Mouse (Mus musculus): ENCODE measurements at regions not wholly inside any gene's neighbourhood (a gene's known extent, or its start where the extent isn't known, plus 50 kb on each side); places are given as distances from the start of the nearest gene placed in this dataset.

- 81% methylated on average over 6 of the region's 6 CpGs for WGBS
- no peak for ATAC-seq
These were observed 1789.0 kb upstream of the Gm7489 start for GRCm38 (mm10) chr15:52095629-52096190.

GRCm38 (mm10) chr15:52108761-52109160, 1775.9 kb upstream of the Gm7489 start:
- Histone ChIP-seq H3K9ac (no peak overlapping the region), H3K4me3 (no peak overlapping the region), H3K4me2 (no peak overlapping the region), H3K9me3 (replicated peaks) (no peaks in the 10 kb centered on the region), H3K27me3 (no peaks in the 10 kb centered on the region), H3K27ac (no peak overlapping the region), H3K36me3 (ENCODE audit: poor library complexity, severe bottlenecking) (no peaks in the 10 kb centered on the region), H3K4me1 (no peaks in the 10 kb centered on the region)
- no peak for ATAC-seq
- WGBS = 97% methylated on average over 2 of the region's 2 CpGs

More at GRCm38 (mm10) chr15:52095629-52096190, 1789.0 kb upstream of the Gm7489 start:
- Histone ChIP-seq H3K27me3 (no peaks in the 10 kb centered on the region), H3K4me2 (no peak overlapping the region), H3K36me3 (ENCODE audit: poor library complexity, severe bottlenecking) (no peaks in the 10 kb centered on the region), H3K4me1 (no peaks in the 10 kb centered on the region), H3K9ac (no peak overlapping the region), H3K27ac (no peak overlapping the region), H3K4me3 (no peak overlapping the region), H3K9me3 (replicated peaks) (no peaks in the 10 kb centered on the region)

- Histone ChIP-seq H3K9me3 (replicated peaks) (no peaks in the 10 kb centered on the region), H3K4me3 (no peak overlapping the region), H3K4me1 (no peaks in the 10 kb centered on the region), H3K27me3 (no peaks in the 10 kb centered on the region), H3K4me2 (no peak overlapping the region), H3K27ac (no peak overlapping the region), H3K9ac (no peak overlapping the region), H3K36me3 (ENCODE audit: poor library complexity, severe bottlenecking) (no peaks in the 10 kb centered on the region)
- WGBS = 77% methylated on average over 2 of the region's 2 CpGs
- no peak for ATAC-seq
These were observed 1770.2 kb upstream of the Gm7489 start for GRCm38 (mm10) chr15:52114368-52115036.

- ATAC-seq = no peak
- Histone ChIP-seq H3K9me3 (replicated peaks) (no peaks in the 10 kb centered on the region), H3K9ac (no peak overlapping the region), H3K4me3 (no peak overlapping the region), H3K4me1 (no peaks in the 10 kb centered on the region), H3K27me3 (no peaks in the 10 kb centered on the region), H3K4me2 (no peak overlapping the region), H3K36me3 (ENCODE audit: poor library complexity, severe bottlenecking) (no peaks in the 10 kb centered on the region), H3K27ac (no peak overlapping the region)
- WGBS = 80% methylated on average over 3 of the region's 3 CpGs
These were observed 1748.0 kb upstream of the Gm7489 start for GRCm38 (mm10) chr15:52136693-52137092.

- Histone ChIP-seq H3K9ac (no peak overlapping the region), H3K27me3 (no peaks in the 10 kb centered on the region), H3K4me1 (no peaks in the 10 kb centered on the region), H3K27ac (no peak overlapping the region), H3K4me2 (no peak overlapping the region), H3K4me3 (no peak overlapping the region), H3K36me3 (ENCODE audit: poor library complexity, severe bottlenecking) (no peaks in the 10 kb centered on the region), H3K9me3 (replicated peaks) (no peaks in the 10 kb centered on the region)
- ATAC-seq = no peak
- 30% methylated on average over 5 of the region's 5 CpGs for WGBS
These were observed 1731.3 kb upstream of the Gm7489 start for GRCm38 (mm10) chr15:52153421-52153820.

GRCm38 (mm10) chr15:52155784-52156183, 1728.9 kb upstream of the Gm7489 start:
- Histone ChIP-seq H3K4me3 (no peak overlapping the region), H3K36me3 (ENCODE audit: poor library complexity, severe bottlenecking) (no peaks in the 10 kb centered on the region), H3K9me3 (replicated peaks) (no peaks in the 10 kb centered on the region), H3K4me1 (peaks cover 8% of the 10 kb centered on the region; the same call in 1 of the 2 replicates), H3K27ac (no peak overlapping the region), H3K9ac (no peak overlapping the region), H3K4me2 (no peak overlapping the region), H3K27me3 (no peaks in the 10 kb centered on the region)
- 28% methylated on average over 1 of the region's 1 CpGs for whole genome bisulfite sequencing
- ATAC-seq = no peak

- ATAC-seq = no peak
- H3K27me3 ChIP-seq = no peaks in the 10 kb centered on the region
- WGBS = 61% methylated on average over 4 of the region's 4 CpGs
- no peak overlapping the region for H3K27ac ChIP-seq
- H3K9ac ChIP-seq = no peak overlapping the region
- H3K4me3 ChIP-seq = no peak overlapping the region
- H3K4me1 ChIP-seq = peaks cover 17% of the 10 kb centered on the region
- H3K36me3 ChIP-seq (ENCODE audit: poor library complexity, severe bottlenecking) = no peaks in the 10 kb centered on the region
- H3K4me2 ChIP-seq = no peak overlapping the region
- no peaks in the 10 kb centered on the region for H3K9me3 ChIP-seq (replicated peaks)
These were observed 1727.9 kb upstream of the Gm7489 start for GRCm38 (mm10) chr15:52156779-52157178.

GRCm38 (mm10) chr15:52160181-52161088, 1724.3 kb upstream of the Gm7489 start:
- H3K27me3 ChIP-seq = no peaks in the 10 kb centered on the region
- WGBS = 8% methylated on average over 18 of the region's 18 CpGs
- peaks cover 21% of the 10 kb centered on the region for H3K4me1 ChIP-seq
- 0 out of 2 replicates have a peak overlapping the region, but pooled peaks have one; percentile 17 for H3K9ac ChIP-seq
- no peaks in the 10 kb centered on the region for H3K36me3 ChIP-seq (ENCODE audit: poor library complexity, severe bottlenecking)
- peak overlapping the region; percentile 16; the same call in 1 of the 2 replicates for H3K27ac ChIP-seq
- H3K4me3 ChIP-seq = peak overlapping the region; percentile 11; the same call in 1 of the 2 replicates
- no peaks in the 10 kb centered on the region for H3K9me3 ChIP-seq (replicated peaks)
- peak; percentile 94 for ATAC-seq
- peak overlapping the region; percentile 44 for H3K4me2 ChIP-seq

GRCm38 (mm10) chr15:52161089-52161442, 1723.6 kb upstream of the Gm7489 start:
- Histone ChIP-seq H3K36me3 (ENCODE audit: poor library complexity, severe bottlenecking) (no peaks in the 10 kb centered on the region), H3K9me3 (replicated peaks) (no peaks in the 10 kb centered on the region), H3K9ac (no peak overlapping the region), H3K27me3 (no peaks in the 10 kb centered on the region), H3K4me1 (peaks cover 21% of the 10 kb centered on the region), H3K4me2 (peak overlapping the region; percentile 44; the same call in 1 of the 2 replicates), H3K27ac (peak overlapping the region; percentile 60; the same call in 1 of the 2 replicates), H3K4me3 (no peak overlapping the region)
- 6% methylated on average over 3 of the region's 3 CpGs for WGBS
- peak; percentile 54 for ATAC-seq

- Histone ChIP-seq H3K27me3 (no peaks in the 10 kb centered on the region), H3K9me3 (replicated peaks) (no peaks in the 10 kb centered on the region), H3K27ac (peak overlapping the region; percentile 60), H3K4me3 (no peak overlapping the region), H3K4me2 (peak overlapping the region; percentile 29), H3K4me1 (peaks cover 21% of the 10 kb centered on the region), H3K9ac (peak overlapping the region; percentile 40; the same call in 1 of the 2 replicates), H3K36me3 (ENCODE audit: poor library complexity, severe bottlenecking) (no peaks in the 10 kb centered on the region)
- WGBS = 15% methylated on average over 19 of the region's 19 CpGs
- ATAC-seq = peak; percentile 80
These were observed 1723.0 kb upstream of the Gm7489 start for GRCm38 (mm10) chr15:52161568-52162316.

- ATAC-seq = no peak
These were observed 1718.6 kb upstream of the Gm7489 start for GRCm38 (mm10) chr15:52166144-52166543.

More at GRCm38 (mm10) chr15:52166144-52166543, 1718.6 kb upstream of the Gm7489 start:
- Histone ChIP-seq H3K27ac (no peak overlapping the region), H3K27me3 (no peaks in the 10 kb centered on the region), H3K4me2 (no peak overlapping the region), H3K4me3 (no peak overlapping the region), H3K4me1 (peaks cover 10% of the 10 kb centered on the region), H3K9ac (no peak overlapping the region), H3K36me3 (ENCODE audit: poor library complexity, severe bottlenecking) (no peaks in the 10 kb centered on the region), H3K9me3 (replicated peaks) (no peaks in the 10 kb centered on the region)
- WGBS = 84% methylated on average over 4 of the region's 4 CpGs

Data from forebrain, embryonic 13.5 days (tissue).